Mouse (Mus musculus) forebrain, embryonic 11.5 days (tissue): ENCODE measurements around the gene Zfp169. TPM values are rescaled to one million over a fixed set of nuclear protein-coding genes. Genes with fewer than 3 reads are reported as not detected.

Source experiments
- ATAC-seq: fragments of 200-750 bp; cut with Nextera tagmentation; replicated peaks from 2 replicates; pipeline ENCODE4 v1.8.0; 2017; ENCODE audit warnings: moderate TSS enrichment; ENCODE audit not compliant: low FRiP score
- DNase-seq: peaks from one replicate; pipeline ENCODE4 v3.0.0-alpha.2; 2017; ENCODE audit warnings: low spot score
- H3K27ac ChIP-seq: fragments of 300-500 bp; sonication (generic); 2 replicates; pipeline ENCODE4 v1.5.1; 2014; ENCODE audit warnings: low read depth, low read length
- H3K27me3 ChIP-seq: fragments of 300-500 bp; sonication (generic); 2 replicates; pipeline ENCODE4 v1.6.1; 2014; ENCODE audit warnings: mild to moderate bottlenecking, low read length, mixed read lengths; ENCODE audit not compliant: control insufficient read depth, insufficient read depth
- H3K36me3 ChIP-seq: fragments of 300-500 bp; sonication (generic); 2 replicates; pipeline ENCODE4 v1.6.1; 2014; ENCODE audit warnings: mild to moderate bottlenecking, low read length, moderate library complexity, mixed read lengths; ENCODE audit not compliant: control insufficient read depth, insufficient read depth
- H3K4me1 ChIP-seq: fragments of 300-500 bp; sonication (generic); replicated peaks from 2 replicates; pipeline ENCODE4 v1.6.1; 2014; ENCODE audit warnings: low read length, mixed read lengths; ENCODE audit not compliant: control insufficient read depth, insufficient read depth
- H3K4me2 ChIP-seq: fragments of 300-500 bp; sonication (generic); 2 replicates; pipeline ENCODE4 v1.6.1; 2014; ENCODE audit warnings: low read depth, mild to moderate bottlenecking, low read length, moderate library complexity, mixed read lengths; ENCODE audit not compliant: severe bottlenecking
- H3K4me3 ChIP-seq: fragments of 300-500 bp; sonication (generic); 2 replicates; pipeline ENCODE4 v1.5.1; 2014; ENCODE audit warnings: low read depth, low read length
- H3K9ac ChIP-seq: fragments of 300-500 bp; sonication (generic); 2 replicates; pipeline ENCODE4 v1.6.1; 2014; ENCODE audit warnings: low read length
- H3K9me3 ChIP-seq: fragments of 300-500 bp; sonication (generic); 2 replicates; pipeline ENCODE4 v1.6.1; 2016; ENCODE audit warnings: low read length, mixed read lengths; ENCODE audit not compliant: control insufficient read depth
- WGBS: fragments of 180-500 bp; shearing (Covaris S2); extraction: QIAGEN DNeasy Blood & Tissue Kit; methylation state at CpG from one replicate; pipeline ENCODE4 v1.1.7; 2014; 5-methylcytosine and 5-hydroxymethylcytosine counted together
- polyA plus RNA-seq: library from polyadenylated mRNA; unstranded; fragments of >200 nt; fragmentation: Nextera tagmentation; extraction: Ambion mirVana; gene quantifications from 2 replicates; pipeline ENCODE4 v1.2.1, GENCODE M21; 2014

Zfp169 gene
- polyA plus RNA-seq, 1 experiment from 2014 or later: 8.9 TPM

DNA sequence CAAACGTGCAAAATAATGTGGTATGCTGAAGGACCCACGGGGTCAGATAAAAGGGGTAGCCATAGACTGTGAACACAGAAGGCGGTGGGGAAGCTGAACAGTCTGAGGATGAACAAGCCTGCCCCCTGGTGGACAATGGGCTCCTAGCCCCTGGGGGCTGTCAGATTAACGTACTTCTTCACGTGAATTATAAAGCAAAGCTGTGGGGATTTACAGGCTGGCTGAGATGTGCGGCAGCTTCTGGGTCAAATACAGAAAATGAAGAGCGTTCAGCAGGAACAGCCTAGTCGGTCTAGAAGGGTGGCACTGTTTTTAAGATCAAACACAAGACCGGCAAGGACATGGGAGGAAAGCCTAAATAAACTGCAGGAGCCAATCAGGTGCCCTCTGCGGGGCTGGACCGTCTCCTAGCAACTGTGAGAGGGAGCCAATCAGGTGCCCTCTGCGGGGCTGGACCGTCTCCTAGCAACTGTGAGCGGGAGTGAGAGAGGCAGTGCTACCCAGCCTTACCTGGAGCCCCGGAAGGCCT, 15.5 kb downstream of the Zfp169 start:
- Histone ChIP-seq H3K4me3 (peak overlapping the region; percentile 32), H3K27ac (no peak overlapping the region), H3K4me1 (peaks cover 7% of the 10 kb centered on the region; the same call in 1 of the 2 replicates), H3K4me2 (peak overlapping the region; percentile 46; the same call in 1 of the 2 replicates), H3K9ac (no peak overlapping the region; the same call in 1 of the 2 replicates), H3K9me3 (no peaks in the 10 kb centered on the region; the same call in 1 of the 2 replicates), H3K27me3 (no peaks in the 10 kb centered on the region), H3K36me3 (no peaks in the 10 kb centered on the region; the same call in 1 of the 2 replicates)
- 4% methylated on average over 15 of the region's 15 CpGs for WGBS
- ATAC-seq (peak; percentile 99), DNase-seq (peak; percentile 89)

DNA sequence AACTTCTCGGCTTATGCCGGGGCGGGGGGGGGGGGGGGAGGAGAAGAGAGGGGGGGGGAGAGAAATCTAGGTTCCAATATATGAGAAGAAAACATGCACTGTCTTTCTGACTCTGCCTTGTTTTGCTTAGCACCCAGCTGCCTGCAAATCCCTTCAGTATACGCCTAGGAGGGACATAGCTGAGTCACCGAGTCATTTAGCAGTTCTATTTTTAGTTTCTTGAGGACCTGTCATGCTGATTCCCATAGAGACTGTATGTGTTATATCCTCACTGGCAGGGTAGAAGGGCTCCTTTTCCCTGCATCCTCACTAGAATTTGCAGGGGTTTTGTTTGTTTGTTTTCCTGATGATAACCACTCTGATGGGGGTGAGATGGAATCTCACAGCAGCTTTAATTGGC, 20.1 kb downstream of the Zfp169 start:
- no peak for ATAC-seq
- Histone ChIP-seq H3K27ac (no peak overlapping the region), H3K4me1 (peaks cover 5% of the 10 kb centered on the region; the same call in 1 of the 2 replicates), H3K4me2 (no peak overlapping the region), H3K36me3 (peaks cover 5% of the 10 kb centered on the region; the same call in 1 of the 2 replicates), H3K27me3 (no peaks in the 10 kb centered on the region), H3K4me3 (no peak overlapping the region), H3K9ac (no peak overlapping the region), H3K9me3 (no peaks in the 10 kb centered on the region; the same call in 1 of the 2 replicates)
- DNase-seq: no peak
- WGBS: 89% methylated on average over 4 of the region's 5 CpGs

DNA sequence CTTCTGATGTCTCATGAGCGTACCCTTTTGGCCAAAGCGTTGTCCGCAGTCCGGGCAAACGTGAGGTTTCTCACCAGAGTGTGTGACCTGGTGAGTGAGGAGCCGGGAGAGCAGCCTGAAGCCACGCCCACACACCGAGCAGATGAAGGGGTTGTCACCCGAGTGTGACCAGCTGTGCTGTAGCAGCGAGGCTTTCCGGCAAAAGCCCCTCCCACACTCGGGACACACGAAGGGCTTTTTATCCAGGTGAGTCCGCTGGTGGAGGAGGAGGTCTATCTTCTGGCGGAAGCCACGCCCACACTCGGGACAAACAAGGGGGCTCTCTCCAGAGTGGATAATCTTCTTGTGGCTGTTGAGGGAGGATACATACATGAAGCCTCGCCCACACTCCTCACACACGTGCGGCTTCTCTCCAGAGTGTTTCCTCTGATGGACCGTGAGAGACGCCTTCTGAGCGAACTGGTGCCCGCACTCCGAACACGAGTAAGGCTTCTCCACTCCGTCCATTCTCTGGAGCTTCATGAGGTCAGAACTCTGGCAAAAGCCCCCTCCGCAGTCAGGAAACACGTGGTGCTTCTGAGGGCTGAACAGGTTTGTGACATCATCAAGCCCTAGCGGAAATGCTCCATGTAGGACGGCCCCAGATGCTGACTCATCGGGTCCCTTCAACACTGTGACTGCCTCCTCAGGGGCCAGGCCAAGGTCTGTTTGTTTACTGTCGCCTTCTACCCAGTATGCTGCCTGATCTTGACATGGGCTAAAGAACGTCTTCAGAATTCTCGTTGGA, 22.7 kb downstream of the Zfp169 start:
- 93% methylated on average over 35 of the region's 35 CpGs for WGBS
- no peaks in the 10 kb centered on the region; the same call in 1 of the 2 replicates for H3K9me3 ChIP-seq
- no peak overlapping the region for H3K9ac ChIP-seq
- ATAC-seq (no peak), DNase-seq (no peak)
- no peaks in the 10 kb centered on the region for H3K4me1 ChIP-seq
- H3K27ac ChIP-seq: no peak overlapping the region
- H3K27me3 ChIP-seq: no peaks in the 10 kb centered on the region
- peaks cover 5% of the 10 kb centered on the region; the same call in 1 of the 2 replicates for H3K36me3 ChIP-seq
- H3K4me2 ChIP-seq: no peak overlapping the region
- H3K4me3 ChIP-seq: no peak overlapping the region

DNA sequence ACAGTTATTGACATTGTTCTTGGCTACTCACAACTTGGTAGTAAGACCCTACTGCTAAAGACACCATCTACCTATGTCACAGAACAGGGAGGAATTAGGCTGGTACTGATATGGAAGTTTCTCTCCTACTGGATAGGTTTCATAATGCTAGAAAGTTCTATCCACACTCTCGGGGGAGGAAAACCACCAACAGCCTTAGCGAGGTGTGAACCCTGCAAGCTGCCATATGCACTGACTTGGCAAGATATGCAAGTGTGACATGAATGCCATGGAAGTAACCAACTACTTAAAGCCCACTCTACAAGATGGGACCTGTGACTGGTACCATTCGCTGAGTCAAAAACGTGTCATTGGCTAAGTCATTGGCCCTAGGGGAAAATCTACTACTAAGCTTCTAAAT, 29.6 kb downstream of the Zfp169 start:
- Histone ChIP-seq H3K9ac (no peak overlapping the region), H3K27ac (no peak overlapping the region), H3K36me3 (no peaks in the 10 kb centered on the region; the same call in 1 of the 2 replicates), H3K4me3 (no peak overlapping the region), H3K27me3 (no peaks in the 10 kb centered on the region), H3K4me1 (no peaks in the 10 kb centered on the region), H3K4me2 (no peak overlapping the region), H3K9me3 (no peaks in the 10 kb centered on the region)
- 90% methylated on average over 4 of the region's 4 CpGs for whole genome bisulfite sequencing
- no peak for ATAC-seq
- DNase-seq: no peak

DNA sequence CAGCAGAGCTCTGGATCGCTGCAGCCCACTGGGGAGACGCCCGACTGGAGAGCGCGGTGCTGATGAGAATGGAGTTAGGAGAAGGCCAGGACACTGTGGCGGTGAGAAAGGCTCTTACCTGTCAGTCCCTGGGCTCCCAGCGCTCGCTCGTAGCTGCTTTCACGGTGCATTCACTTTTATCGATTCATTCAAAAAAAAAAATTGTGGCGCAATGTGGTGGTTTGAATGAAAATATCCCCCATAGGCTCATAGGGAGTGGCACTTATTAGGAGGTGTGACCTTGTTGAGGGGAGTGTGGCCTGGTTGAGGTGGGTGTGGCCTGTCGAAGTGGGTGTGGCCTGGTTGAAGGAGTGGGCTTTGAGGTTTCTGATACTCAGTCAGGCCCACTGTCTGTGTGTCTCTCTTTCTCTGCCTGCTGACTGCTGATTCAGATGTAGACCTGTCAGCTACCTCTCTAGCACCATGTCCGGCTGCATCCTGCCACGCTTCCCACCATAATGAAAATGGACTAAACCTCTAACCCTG, 44.5 kb downstream of the Zfp169 start:
- no peaks in the 10 kb centered on the region for H3K27me3 ChIP-seq
- H3K9me3 ChIP-seq: no peaks in the 10 kb centered on the region
- DNase-seq: no peak
- H3K27ac ChIP-seq: no peak overlapping the region
- no peak for ATAC-seq
- WGBS: 68% methylated on average over 15 of the region's 15 CpGs
- no peaks in the 10 kb centered on the region for H3K4me1 ChIP-seq
- H3K4me2 ChIP-seq: no peak overlapping the region
- H3K4me3 ChIP-seq: no peak overlapping the region
- H3K36me3 ChIP-seq: no peaks in the 10 kb centered on the region
- no peak overlapping the region for H3K9ac ChIP-seq

DNA sequence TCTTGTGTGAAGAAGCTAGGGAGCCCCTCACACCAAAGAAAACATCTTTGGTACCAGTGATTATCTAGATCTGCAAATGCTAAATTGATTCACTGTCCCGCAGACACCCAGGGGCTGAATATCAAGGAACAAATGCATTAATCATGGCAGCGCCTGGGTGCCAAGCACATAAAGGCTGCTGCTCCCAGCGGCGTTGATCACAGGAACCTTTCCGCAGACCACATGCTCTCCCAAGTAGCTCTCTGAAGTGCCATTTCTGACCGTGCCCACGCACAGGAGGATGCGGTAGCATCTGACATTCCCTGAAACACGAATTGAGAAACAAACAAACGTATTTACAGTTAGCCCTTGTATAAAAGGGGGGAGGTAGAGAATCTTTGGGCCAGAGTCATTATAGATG, 47.1 kb downstream of the Zfp169 start:
- Histone ChIP-seq H3K4me2 (no peak overlapping the region), H3K9me3 (no peaks in the 10 kb centered on the region), H3K9ac (no peak overlapping the region), H3K27ac (no peak overlapping the region), H3K4me3 (no peak overlapping the region), H3K4me1 (no peaks in the 10 kb centered on the region), H3K36me3 (no peaks in the 10 kb centered on the region), H3K27me3 (no peaks in the 10 kb centered on the region)
- ATAC-seq (no peak), DNase-seq (no peak)
- 72% methylated on average over 10 of the region's 10 CpGs for WGBS

DNA sequence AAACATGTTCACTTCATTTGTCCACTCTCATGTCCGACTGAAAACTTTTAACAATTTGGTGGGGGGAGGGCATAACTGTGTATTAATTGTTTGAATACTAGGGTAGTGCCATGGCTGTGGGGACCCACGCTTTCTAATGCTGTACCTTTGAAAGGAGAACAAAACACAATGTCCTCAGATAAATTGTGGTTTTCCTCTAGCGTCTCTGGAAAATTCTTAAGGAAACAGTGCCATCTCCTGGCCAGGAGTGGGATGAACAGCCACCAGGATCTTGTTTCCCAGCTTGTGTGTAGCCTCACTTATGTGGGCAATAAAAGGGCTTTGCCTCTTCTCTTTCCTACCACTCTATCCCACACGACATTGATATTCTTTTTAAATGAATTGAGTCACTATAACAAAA, 49.1 kb downstream of the Zfp169 start:
- no peaks in the 10 kb centered on the region for H3K4me1 ChIP-seq
- WGBS: 8% methylated on average over 4 of the region's 4 CpGs
- no peaks in the 10 kb centered on the region for H3K36me3 ChIP-seq
- H3K27ac ChIP-seq: no peak overlapping the region
- DNase-seq (peak; percentile 90), ATAC-seq (no peak)
- no peak overlapping the region for H3K4me3 ChIP-seq
- H3K4me2 ChIP-seq: no peak overlapping the region
- H3K27me3 ChIP-seq: no peaks in the 10 kb centered on the region
- no peak overlapping the region for H3K9ac ChIP-seq
- no peaks in the 10 kb centered on the region for H3K9me3 ChIP-seq

DNA sequence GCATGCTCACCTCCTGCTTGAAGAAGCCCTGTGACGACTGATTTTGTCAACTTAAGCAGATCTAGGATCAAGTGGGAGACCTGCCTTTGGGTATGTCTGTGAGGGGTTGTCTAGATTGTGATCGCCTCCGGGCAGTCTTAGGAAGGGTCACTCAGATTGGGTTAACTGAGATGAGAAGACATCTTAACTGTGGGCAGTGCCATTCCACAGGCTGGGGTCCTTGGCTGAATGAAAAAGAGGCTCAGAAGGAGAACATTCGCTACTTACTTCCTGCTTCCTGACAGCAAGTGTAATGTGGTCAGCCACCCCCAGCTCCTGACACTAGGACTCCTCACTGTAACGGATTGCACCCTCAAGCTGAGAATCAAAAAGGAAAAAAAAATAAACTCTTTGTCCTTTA, 54.0 kb downstream of the Zfp169 start:
- ATAC-seq (no peak), DNase-seq (no peak)
- H3K27me3 ChIP-seq: no peaks in the 10 kb centered on the region
- 87% methylated on average over 5 of the region's 5 CpGs for WGBS
- no peaks in the 10 kb centered on the region for H3K36me3 ChIP-seq
- H3K4me1 ChIP-seq: no peaks in the 10 kb centered on the region
- no peak overlapping the region for H3K27ac ChIP-seq
- H3K9ac ChIP-seq: no peak overlapping the region
- H3K4me3 ChIP-seq: no peak overlapping the region
- H3K4me2 ChIP-seq: no peak overlapping the region
- H3K9me3 ChIP-seq: no peaks in the 10 kb centered on the region
